Mouse (Mus musculus) adrenal gland (tissue): ENCODE results near the gene Ssx2ip.

Source experiments
- intact Hi-C: fragments of 180-260 bp; cut with DNase I; formaldehyde crosslinking; loops from one replicate; pipeline ENCODE4 v1.15.1; 2025
- microRNA-seq, 2 experiments: library from miRNA; unstranded; fragments of <30 nt; microRNA quantifications; one replicate each; pipeline ENCODE4; 2019

The Ssx2ip gene

DNA sequence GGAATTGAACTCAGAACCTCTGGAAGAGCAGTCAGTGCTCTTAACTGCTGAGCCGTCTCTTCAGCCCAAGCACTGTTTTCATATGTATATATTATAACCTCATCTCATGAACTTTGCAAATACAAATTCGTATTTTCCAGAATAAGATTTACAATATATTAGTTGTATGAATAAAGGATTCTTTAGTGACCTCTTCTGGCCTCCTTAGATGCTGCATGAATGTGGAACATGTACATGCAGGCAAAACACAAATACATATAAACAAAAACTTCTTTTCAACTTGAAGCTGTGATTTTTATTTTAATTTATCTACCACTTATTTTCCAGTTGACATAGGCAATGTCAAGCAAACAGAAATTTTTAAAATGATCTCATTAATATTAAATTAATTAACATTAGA, 77.6 kb downstream of the Ssx2ip start:
- intact Hi-C loops = loop anchor here (10.0 kb wide), 1 partner anchor 57 kb away; no protein-coding TSS in a partner anchor

DNA sequence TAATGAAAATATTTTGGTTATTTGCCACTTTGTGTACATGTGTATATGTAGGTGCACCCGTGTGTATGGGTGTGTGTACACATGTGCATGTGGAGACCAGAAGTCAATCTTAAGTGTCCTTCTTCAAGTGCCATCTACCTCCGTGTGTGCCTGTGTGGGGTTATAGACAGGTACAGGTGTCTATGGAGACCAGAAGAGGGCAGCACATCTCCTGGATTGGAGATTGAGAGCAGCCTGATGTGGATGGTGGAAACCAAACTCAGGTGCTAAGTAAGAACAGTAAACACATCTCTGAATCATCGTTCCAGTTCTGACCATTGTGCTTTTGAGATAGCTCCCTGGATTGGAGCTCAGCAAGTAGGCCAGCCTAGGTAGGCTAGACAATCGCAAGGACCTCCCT, 82.0 kb downstream of the Ssx2ip start:
- intact Hi-C loops = loop anchor here (10.0 kb wide), 1 partner anchor 62 kb away; no protein-coding TSS in a partner anchor

Small RNA genes lying within 50 kb of the gene (microRNA-seq; reads per million reads assigned to microRNA genes)
- 0 reads per million in 2 experiments for gene Gm22901
